Mouse (Mus musculus): ENCODE results near the gene Flnb.

DNA sequence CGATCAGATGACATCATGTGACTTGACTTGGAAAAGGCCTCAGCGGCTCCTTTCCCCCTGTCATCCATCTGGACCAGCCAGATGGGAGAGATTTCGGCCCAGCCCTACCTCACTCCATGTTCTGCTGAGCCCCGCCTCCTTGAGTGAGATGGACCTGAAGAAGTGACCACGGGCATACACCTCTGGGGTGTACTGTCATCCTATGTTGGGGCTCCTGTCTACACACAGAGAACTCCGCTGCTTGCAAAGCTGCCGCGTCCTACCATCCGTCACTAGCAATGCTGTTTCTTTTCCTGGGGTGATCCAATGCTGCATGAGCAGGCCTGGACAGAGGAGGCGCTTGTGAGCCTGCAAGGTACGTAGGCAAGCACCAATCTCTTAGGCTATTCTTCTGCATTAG, 142.9 kb downstream of the Flnb start:
- TF ChIP-seq CTCF (IDR thresholded peaks at IDR 0.05; ENCODE audit: insufficient read depth, low read depth, low read length) (no peak), POLR2A (IDR thresholded peaks at IDR 0.05; ENCODE audit: insufficient read depth, low read depth, low read length) (no peak)
